Mouse (Mus musculus): ENCODE data around the gene Zfp180.

DNA sequence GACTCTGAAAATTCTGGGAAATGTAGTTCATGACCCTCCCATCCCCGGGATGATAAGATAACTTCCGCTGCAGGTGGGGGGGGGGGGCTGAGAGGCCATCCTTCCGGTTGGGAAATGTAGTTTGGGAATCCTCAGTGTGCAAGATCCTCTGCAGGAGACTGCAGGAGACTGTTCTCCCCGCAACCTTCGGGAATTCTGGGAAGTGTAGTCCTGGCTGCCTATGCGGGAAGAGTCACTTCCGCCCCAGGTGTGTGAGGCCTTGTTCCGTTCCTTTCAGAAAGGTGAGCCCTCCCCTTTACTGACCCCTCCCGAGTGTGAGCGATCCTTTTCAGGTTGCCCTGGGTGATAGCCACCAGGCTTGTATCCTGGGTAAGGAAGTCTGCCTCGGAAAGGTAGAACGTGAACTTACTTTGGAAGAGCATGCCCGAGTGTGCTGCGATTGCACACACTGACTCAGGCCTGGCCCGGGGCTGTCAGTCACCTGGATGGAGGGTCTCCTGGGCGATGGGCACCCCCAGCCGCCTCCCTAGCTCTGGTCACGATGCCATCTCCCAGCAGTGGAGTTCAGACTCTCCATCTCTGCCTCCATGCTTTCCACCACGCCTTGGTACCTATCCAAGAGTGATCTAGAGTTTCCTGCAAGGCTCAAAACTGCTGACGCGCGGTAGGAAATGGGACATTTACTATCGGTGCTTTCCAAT is 30.6 kb downstream of the Zfp180 start, which contains the start of gene Zfp112:
- no peak for TF ChIP-seq POLR2A (IDR thresholded peaks at IDR 0.05; ENCODE audit: low read depth, low read length)
- TF ChIP-seq CTCF (conservative IDR thresholded peaks at IDR 0.05; ENCODE audit: insufficient read depth, insufficient read length, low read depth, low read length), result no peak
